In genomic region chr3:153984428-153985340, GRCm38 (mm10) we compare ENCODE assay signal across 1 mouse cellular context.
TF ChIP-seq lines count a peak whose summit lies in the region.

No protein-coding gene starts in this region.

TF ChIP-seq in CH12.LX, 34 proteins besides CTCF, POLR2A, EP300 and RAD21 (continued from another document):
- no peak for TF ChIP-seq POLR2AphosphoS2 (IDR thresholded peaks at IDR 0.05; ENCODE audit: low read depth, low read length)
- TF ChIP-seq MYC (IDR thresholded peaks at IDR 0.05; ENCODE audit: low read depth, low read length) = no peak
- TF ChIP-seq JUN (IDR thresholded peaks at IDR 0.05; ENCODE audit: insufficient read depth, low read depth, low read length) = no peak
- 0 out of 2 replicates have a peak, but pooled peaks have one; percentile 21 for TF ChIP-seq NRF1 (IDR thresholded peaks at IDR 0.05; ENCODE audit: low read depth, low read length)
- no peak for TF ChIP-seq KAT2A (IDR thresholded peaks at IDR 0.05; ENCODE audit: insufficient replicate concordance, low read length)
- TF ChIP-seq ZNF384 (IDR thresholded peaks at IDR 0.05; ENCODE audit: low read depth, low read length) = no peak
- no peak for TF ChIP-seq ZKSCAN1 (IDR thresholded peaks at IDR 0.05; ENCODE audit: borderline replicate concordance, low read depth, low read length)
- no peak for TF ChIP-seq MXI1 (IDR thresholded peaks at IDR 0.05; ENCODE audit: low read depth, low read length)
- peak; percentile 95 for TF ChIP-seq SMC3 (IDR thresholded peaks at IDR 0.05; ENCODE audit: low read depth, low read length)
- TF ChIP-seq RCOR1 (conservative IDR thresholded peaks at IDR 0.05; ENCODE audit: low read depth, low read length) = no peak
- no peak for TF ChIP-seq USF1 (IDR thresholded peaks at IDR 0.05; ENCODE audit: low read depth, low read length)
